Mouse (Mus musculus) ovary, postnatal 36 days (tissue): ENCODE measurements around the gene Tln1.
"Not testable (repeated sequence)": the region's sequence is repeated elsewhere in the genome, so short reads cannot be mapped to it uniquely, and the experiment has no call there.

Source experiments
- DNase-seq: peaks from one replicate; pipeline ENCODE4 v3.0.0; 2022; ENCODE audit warnings: low spot score, mixed read lengths

The Tln1 gene

GRCm38 (mm10) chr4:43561997-43562768 lies at the start of gene Tln1, which contains the start of gene Creb3:
Tln1 (minus strand) TSS chr4:43562691.
Creb3 (plus strand) TSS chr4:43562332.
- DNase-seq, result peak; percentile 93

DNA sequence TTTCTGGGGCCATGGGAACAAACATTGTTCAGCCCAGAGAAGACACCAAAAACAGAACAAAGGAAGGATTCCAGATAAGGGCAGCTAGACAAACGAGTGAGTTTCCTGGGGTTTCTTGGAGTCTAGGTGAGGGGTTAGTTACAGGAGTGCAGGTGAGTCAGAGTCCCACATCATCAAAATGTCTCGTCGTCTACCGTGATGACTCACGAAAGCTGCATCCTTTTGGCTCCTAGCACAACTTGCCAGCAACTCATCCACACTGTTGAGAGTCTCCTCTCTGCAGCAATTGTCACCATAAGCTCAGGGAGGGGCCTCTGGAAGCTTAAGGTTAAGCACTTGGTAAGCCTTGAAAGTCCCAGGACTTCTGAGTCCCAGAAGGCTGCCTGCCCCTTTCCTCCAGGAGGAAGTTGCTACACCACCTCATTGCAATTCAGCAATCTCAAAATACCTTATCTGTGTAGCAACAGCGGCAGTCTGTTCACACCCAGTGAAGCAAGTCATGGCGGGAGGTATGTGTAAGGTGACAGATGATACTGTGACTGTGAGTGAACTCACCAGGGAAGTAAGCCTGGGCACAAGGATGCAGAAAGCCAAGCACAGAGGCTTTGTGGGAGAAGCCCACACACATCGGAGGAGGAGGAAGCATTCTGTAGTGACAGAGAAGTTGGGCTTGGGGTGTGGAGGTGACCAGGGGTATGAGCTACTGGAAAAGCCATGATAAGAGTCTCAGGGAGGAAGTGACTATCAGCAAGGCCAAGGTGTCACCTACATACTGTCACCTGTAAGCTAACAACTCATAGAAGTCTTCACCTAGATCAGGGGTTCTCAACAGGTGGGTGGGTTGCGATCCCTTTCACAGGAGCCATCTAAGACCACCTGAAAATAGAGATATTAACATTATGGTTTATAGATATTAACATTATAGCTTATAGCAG lies 42.5 kb upstream of the Tln1 start:
- DNase-seq, result no peak

GRCm38 (mm10) chr4:43604099-43604498 lies 41.6 kb upstream of the Tln1 start:
- no peak for DNase-seq

DNA sequence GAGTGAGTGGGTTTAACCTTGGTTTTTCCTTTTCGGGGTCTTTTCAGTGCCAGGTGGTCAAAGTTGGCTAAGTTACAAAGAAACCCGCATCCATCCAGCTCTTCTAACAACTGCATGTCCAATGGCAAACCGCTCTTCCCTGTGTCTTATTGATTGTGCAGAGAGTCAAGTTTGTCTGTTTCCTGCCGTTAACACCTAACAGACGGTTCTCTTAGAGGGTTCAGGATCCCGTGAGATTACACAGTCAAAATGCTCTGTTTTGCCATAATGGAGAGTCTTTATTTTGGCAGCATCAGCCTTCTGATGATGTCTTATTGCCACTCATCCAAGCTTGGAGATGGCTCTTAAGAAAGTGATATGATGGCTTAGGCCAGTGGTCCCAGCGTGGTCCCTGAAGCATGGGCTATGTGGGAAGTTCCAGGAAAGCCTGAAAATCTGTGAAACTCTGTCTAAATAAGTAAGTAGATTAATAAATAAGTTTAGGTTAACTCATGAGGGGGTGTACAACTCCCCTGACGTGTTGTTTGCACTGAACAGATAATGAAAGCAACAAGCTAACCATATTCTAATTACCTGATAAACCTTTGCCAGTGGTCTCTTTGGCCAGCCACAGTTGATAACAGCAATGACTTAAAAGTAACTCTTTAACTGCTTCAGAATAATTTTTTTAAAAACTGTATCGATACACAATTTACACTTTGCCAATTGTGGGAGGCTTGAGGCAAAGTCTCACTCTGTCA lies 37.9 kb upstream of the Tln1 start:
- no peak for DNase-seq

DNA sequence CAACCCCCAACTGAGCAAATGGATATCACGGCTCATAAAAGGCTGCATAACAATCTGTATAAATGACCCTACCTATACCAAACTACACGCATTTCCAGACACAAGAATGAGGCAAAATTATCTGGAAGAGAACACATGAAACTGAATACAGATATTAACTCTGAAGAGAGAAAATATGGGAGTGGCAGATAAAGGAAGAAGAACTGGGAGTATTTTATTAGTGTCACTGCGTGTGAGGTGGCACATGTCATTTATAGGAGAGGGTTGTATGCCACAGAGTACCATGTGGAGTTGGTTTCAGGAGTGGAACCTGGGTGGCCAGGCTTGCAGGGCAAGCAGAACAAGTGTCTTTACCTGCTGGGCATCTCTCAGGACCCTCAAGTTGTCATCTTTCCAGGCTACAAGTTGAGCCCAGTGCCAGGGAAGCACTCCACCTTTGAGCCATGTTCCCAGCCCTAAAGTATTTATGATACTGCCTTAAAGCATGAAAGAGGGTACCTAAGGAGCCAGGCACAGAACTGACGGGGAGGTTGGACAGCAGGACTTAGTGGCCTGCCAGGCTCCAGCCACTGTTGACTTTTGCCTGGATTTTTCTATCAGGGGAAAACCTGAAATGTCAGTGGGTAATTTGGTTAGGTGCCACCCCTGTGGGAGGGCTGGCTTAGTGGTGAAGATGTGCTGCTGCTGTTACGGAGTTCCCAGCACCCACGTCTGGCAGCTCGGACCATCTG lies 36.3 kb upstream of the Tln1 start:
- DNase-seq, result no peak

DNA sequence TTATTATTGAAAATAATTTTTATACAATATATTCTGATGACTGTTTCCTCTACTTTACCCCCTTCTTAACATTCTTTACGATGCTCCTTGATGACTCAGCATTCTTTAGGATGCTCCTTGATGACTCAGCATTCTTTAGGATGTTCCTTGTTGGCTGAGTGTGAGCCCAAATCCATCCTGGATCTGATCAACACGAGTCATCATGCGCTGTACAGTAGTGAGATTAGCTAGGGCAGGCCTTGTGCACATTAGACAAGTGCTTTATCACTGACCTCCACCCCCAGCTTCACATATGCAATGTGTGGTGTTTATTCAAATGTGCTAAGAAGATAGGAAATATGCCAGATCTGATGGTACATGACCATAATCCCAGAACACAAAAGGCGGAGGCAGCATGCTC lies 35.7 kb upstream of the Tln1 start:
- no peak for DNase-seq

DNA sequence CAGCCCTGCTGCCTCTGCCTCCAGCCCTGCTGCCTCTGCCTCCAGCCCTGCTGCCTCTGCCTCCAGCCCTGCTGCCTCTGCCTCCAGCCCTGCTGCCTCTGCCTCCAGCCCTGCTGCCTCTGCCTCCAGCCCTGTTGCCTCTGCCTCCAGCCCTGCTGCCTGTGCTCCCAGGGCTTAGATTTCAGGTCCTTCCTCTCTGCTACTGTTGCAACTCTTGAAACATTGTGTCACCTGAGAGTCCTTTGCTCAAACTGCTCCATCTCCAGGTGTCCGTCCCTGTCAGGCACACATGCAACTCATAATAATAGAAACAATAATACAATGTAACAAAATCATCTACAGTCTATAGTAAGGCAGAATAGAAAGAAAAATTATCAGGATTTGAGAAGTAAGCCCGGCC lies 34.1 kb upstream of the Tln1 start:
- DNase-seq, result not testable (repeated sequence)

DNA sequence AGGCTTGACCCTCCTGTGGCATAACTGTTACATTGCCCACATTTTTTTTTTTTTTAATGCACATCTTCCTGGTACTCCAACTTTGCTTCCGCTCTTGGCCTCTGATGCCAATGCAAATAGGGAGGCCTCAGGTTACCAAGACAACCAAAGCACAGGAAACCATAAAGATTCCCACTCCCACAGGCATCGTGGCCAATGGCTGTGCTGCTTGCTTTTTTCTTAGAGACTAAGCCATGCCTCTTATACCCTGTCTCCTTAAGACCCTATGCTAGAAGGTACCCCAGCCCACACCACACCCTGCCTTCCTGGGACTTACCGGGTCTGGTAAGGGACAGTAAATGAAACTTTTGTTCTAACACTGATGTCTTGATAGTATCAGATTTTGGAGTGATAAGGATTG lies 31.0 kb upstream of the Tln1 start:
- no peak for DNase-seq

- DNase-seq, result no peak
These were observed 29.5 kb upstream of the Tln1 start for GRCm38 (mm10) chr4:43591961-43592360.

DNA sequence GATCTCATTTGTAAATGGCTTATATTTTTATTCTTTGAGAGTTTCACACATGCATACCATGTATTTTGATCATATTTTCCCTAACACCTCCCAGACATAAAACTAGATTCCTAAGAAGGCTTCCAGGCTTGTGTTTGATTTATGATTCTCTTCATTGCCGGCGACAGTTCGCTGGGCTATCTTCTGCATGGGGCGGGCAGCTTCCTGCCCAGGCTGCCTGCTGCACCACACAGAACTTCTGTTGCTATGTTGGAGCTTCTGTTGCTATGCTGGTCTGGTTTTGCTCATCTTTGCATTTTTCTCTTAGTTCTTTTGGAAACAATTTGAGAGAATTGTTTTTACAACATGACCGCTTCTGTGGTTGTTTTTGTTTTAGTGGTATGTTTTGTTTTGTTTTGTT lies 29.1 kb upstream of the Tln1 start:
- no peak for DNase-seq

- DNase-seq, result no peak
These were observed 25.2 kb upstream of the Tln1 start for GRCm38 (mm10) chr4:43587681-43588080.

DNA sequence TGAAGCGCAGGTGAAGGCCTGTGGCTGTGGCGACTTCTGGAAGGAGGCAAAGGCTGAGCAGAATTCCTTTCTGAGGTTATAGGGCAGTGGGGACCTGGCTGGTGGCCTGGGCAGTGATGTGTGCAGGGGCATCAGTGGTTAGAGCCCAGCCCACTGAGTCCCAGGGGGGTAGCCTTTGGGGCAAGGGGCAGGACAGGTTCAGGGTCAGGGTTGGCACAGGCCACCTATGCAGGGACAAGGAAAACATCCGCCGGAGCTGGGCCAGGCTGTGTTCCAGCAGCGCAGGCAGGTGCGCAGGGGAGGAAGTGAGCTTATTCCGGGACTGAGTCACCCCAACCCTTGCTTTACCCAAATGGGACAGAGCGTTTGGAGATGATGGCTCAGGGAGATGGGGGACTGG lies 23.9 kb upstream of the Tln1 start:
- peak; percentile 46 for DNase-seq

GRCm38 (mm10) chr4:43585682-43586081 lies 23.2 kb upstream of the Tln1 start:
- DNase-seq, result no peak

- no peak for DNase-seq
These were observed 22.2 kb upstream of the Tln1 start, which contains the start of gene Msmp for GRCm38 (mm10) chr4:43584444-43585416. Msmp (minus strand) TSS chr4:43584494.

DNA sequence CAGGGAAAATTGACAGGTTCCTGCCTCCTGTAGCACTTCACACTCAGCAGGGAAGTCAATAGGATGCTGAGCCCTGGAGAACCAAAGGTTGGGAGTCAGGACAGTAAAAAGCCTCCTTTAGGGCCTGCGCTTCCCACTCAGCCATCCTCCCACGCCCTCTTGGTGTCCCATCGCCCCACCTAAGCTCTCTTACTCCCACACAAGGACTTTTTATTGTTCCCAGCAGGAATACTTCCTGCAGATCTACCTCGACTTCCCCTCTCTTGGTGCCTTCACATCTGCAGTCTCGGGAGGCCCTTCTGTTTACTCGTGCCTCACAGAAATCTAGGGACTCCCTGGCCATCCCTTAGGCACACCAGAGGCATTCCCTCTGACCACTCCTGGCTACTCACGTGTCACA lies 20.9 kb upstream of the Tln1 start:
- DNase-seq, result no peak

- DNase-seq, result no peak
These were observed 19.8 kb upstream of the Tln1 start for GRCm38 (mm10) chr4:43582241-43582640.

DNA sequence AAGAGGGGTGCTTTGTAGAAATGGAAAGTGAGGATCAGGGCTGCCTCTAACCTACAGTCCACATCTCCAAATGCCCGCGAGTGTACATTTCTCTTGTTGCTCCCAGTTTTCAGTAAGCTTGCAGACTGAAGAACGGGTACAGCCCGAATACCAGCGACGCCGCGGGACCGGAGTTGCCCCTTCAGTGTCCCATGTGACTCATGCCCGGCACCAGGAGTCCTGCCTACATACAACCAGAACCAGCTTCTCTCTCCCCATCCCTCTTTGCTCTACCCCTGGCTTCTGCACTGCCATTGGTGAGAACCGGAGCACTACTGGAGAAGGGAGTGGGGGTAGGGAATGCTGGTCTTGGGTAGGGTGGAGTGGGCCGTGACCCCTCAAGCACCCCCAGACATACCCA lies 18.9 kb upstream of the Tln1 start:
- no peak for DNase-seq

- DNase-seq, result no peak
These were observed 18.2 kb upstream of the Tln1 start for GRCm38 (mm10) chr4:43580721-43581120.

- no peak for DNase-seq
These were observed 17.2 kb upstream of the Tln1 start for GRCm38 (mm10) chr4:43579731-43580130.

GRCm38 (mm10) chr4:43579256-43579655 lies 16.8 kb upstream of the Tln1 start:
- no peak for DNase-seq
